Mouse (Mus musculus) heart, postnatal 4 days (tissue): ENCODE data around the gene Ccdc36. TPM values are rescaled to one million over a fixed set of nuclear protein-coding genes. Genes with fewer than 3 reads are reported as not detected.

Source experiments
- DNase-seq: peaks from one replicate; pipeline ENCODE4 v3.0.0; 2021
- total RNA-seq, 2 experiments: library from RNA; stranded (reverse); gene quantifications; 2 replicates each; pipeline ENCODE4 v1.2.3; 2021

Gene Ccdc36
- total RNA-seq, 2 experiments from 2014 or later: 0.10 to 0.11 TPM

DNA sequence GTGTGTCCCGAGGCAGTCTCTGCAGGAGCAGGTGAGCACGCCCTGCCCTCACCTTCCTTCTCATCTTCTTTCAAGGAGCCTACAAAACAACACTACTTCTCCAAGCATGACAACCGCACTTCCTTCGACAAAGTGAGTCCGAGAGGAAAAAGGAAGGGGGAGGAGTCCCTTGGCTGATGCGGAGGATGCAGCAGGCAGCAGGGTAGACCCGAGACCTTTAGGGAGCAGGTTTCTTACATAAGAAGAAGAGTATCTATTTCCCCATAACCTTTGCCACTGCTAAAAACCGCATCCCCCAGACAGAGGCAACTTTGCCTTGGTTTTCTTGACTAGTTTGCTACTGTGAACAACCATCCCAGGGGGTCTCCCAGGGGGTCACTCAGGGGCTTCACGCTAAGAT lies 16.8 kb upstream of the Ccdc36 start:
- no peak for DNase-seq

DNA sequence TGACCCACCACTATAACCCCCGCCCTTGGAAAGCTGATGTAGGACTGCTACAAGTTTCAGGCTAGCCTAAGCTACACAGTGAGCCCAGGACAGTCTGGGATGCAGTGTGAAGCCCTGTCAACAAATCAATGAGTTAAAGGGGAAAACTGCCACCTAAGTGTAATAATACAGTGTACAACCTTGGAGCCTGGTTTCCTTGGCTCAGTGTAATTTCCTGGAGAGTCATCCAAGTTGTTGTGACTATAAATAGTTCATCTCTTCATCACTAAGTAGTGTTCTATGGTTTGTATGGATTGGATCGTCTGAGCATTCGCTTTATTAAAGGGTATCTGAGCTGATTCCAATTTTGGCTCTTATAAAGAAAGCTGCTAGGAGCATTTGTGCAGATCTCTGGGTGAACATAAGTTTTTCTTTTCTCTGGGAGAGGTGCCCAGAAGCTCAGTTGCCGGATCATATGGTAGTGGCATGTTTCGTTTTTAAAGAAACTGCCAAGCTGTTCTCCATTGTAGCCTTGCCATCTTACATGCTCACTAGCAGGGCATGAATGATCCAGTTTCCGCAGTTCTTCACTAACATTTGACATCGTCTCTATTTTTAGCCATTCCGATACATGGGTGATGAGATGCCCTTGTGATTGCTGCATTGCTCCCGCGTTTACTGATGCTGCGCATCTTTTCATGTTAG lies 13.1 kb upstream of the Ccdc36 start:
- no peak for DNase-seq

DNA sequence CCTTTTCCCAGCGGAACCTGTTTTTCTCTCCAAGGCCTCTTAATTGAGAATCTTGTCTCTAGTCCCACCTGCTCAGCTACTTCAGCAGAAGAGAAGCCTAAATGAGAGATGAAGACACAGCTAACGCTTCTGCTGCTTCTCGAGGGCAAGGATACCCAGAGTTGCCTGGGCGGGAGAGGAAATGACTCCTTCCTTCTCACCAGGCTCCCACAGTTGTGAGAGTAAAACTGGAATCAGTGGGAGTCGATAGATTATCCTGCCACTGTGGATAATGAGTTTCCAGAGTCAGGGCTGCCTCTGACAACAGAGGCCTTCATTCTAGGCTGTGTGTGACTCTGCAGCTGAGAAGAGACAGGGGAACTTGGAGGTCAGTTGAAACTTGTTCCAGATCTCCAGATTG lies 12.2 kb upstream of the Ccdc36 start:
- DNase-seq: no peak

DNA sequence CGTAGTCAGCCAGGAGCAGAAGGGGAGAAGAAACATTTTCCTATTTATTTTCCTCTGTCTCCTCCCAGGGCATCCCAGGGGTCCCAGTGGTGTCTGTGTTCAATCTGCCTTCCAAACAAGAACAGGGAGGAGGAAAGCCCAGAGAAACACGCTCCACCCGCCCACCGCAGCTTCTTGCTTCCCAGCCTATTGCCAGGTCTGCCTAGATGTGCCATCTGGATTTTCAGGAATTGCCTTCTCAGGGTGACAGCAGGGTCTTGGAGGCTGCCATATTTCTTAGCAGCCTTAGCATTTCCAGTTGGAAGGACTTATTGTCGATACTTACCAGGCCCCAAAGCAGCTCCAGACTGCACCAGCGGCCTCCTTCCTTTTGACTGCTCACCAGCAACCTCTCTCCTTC lies 10.9 kb upstream of the Ccdc36 start:
- no peak for DNase-seq

DNA sequence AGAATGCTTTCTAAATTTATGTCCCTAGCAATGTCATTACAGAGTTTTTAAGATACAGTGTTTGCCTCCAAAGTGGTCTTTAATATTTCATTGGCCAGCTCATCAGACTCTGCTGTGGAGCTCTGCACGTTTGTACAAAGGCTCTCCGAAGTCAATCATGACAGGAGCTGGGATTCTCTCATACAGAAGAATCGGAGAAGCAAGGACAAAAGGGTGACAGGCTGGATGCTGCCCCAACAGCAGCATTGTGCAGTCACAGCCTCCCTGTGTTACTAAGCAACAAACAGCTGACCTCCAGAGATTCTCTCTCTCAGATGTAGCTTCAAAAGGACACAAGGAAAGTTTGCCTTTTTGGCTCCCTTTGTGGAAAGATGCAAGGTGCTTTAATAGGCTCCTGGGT lies 7.9 kb upstream of the Ccdc36 start, which contains the start of gene BC048562:
Gene BC048562 (plus strand): TSS at position 301 of the 400 bp plus-strand sequence.
- no peak for DNase-seq

DNA sequence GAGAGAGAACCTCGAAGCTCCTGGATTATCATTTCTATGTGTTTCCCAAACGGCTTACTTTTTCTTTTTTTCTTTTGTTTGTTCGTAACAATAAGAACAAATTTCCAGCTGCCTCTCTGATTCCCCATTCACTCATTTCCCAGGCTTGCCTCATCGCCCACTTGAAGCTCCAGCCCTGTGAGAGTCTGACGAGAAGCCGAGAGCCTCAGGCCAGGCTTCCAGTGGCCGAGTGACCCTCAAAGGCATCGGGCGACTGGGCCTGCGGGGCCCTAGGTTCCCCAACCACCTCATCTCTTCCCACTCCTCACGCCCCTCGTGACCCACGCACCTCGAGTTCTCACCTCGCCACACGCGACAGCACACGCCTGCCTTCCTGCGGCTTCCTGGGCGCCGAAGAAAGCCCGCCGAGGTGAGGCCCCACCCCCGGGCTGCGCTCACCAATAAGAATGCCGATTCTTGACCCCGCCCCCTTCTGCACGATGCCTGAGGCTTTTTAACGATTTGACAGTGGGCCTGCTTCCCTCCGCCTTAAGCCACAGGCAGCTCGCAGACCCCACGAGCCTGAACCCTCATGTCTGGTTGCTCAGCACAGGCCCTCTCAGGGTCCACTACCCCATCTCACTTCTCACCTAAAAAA lies 3.3 kb upstream of the Ccdc36 start:
- peak; percentile 22 for DNase-seq

DNA sequence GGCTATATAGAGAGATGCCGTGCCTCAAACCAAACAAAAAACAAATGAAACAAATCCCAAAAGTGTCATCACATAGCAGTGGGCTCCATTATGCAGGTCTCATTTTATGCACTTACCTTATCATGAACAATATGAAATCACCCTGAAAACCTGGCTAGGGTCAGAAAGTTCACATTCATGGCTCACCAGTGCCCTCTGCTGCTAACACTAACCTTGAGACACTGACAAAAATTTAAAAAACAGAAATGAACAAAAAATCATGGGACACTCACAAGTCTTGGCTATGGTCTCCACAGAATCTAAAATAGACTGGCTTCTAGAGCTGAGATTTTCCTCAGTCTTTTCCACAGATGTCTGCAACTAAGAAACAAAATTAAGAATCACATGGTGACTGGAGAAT lies 16.1 kb downstream of the Ccdc36 start:
- DNase-seq: peak; percentile 40

DNA sequence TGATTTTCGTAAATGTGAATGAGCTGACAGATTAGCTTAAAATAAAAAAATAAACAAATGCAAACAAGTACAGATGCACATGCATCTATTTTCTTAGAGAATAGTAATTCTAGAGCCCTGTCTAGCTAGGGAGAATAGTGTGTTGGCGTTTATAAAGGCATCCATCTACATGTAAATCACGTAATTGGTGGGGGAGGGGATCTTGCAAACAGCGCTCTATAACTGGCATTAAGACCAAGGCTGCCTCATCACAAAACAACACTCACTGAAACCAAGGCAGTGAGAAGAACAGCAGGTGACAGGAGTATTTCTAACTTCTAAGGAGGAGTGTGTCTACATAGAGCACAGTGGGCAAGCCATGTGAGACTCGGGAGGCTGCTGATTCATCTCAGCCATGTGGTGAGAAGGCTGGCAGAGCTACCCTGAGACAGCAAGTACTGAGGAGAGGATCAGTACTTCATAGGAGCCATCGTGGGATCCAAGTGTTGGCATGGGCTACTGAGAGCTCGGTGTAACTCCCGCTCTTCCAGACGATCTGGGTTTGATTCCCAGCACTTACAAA lies 16.8 kb downstream of the Ccdc36 start:
- DNase-seq: no peak

DNA sequence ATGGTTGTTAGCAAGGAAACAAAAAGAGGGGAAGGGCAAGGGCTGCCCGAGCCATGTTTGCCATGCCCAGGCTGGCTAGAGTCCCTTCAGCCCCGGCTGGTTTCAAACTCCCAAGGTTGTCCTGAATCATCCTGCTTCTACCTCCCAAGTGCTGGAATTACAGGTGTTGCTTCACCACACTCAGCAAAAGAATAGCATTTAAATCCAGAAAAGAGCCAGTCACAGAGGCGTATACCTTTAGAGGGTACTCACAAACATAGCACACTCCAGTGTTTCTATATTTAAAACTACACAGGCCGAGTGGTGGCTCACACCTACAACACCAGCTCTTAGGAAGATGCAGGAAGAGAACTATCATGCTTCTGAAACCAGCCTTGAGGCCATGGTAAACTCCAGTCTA lies 18.7 kb downstream of the Ccdc36 start:
- DNase-seq: no peak

DNA sequence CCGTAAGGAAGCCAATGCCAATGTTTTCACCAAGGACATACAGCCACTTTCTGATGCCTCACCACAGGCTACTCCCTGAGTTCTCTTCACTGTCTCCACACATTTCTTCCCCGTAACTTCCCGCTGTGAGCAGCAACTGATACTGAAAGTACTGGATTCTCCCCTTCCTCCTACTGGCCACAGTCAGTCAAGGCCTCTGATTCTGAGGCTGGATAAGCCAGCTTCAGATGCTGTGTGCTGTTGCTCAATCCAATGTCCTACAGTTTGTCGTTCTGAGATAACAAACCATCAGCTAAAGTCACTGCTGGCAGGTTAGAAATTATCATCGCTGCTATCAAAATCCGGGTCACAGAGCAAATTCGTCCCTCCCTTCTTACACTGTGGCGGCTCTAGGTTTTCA lies 23.8 kb downstream of the Ccdc36 start:
- DNase-seq: no peak

DNA sequence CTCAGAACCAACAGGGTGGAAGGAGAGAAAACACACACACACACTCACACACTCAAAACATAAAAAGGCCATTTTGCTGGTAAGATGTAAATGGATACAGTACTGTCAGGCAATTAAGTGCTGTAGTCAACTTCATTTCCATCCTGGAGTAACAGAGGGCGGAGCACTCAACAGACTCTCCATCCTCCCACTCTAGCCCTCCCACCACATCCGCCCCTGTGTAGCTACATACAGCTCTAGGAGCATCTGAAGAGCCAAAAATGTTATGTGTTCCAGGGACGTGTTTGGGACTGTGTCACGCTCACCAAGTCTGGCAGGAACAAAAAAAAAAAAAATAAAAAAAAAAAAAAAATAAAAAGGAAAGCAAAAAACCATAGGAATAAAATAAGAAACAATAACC lies 25.2 kb downstream of the Ccdc36 start:
- DNase-seq: no peak

DNA sequence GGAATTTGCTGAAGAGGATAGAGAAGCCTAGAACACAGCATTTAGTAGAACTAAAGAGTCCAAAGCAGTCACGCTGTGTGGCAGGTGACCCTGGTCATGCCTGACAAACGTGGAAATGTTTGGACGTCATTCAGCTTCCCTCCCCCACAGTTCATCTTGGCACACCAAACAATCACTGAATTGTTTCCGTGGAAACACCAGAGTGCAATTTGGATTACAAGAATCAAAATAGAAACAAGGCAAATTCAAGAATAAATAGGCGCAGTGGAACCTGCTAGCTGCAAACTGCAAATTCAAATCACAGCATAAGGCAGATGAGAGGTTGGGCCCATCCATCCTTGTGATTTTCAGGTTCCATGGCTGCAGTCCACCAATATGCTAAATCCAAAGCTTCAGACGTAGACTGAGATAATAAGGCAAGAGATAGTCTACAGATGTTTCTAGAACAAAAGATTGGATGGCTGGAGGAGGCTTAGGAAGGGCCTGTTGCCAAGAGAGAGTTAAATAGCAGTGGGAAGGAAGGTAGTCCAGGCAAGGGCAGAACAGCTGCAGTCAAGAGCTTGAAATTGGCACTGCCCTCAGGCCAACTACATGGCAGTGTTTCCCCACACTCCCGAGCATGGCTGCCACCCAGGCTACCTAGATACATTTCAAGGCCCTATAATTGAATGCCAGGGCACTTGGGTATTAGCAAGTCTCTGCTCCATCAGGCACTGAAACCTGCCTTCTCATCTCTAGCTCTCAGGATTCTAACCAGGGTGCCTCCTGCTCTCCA lies 26.9 kb downstream of the Ccdc36 start:
- peak; percentile 40 for DNase-seq

DNA sequence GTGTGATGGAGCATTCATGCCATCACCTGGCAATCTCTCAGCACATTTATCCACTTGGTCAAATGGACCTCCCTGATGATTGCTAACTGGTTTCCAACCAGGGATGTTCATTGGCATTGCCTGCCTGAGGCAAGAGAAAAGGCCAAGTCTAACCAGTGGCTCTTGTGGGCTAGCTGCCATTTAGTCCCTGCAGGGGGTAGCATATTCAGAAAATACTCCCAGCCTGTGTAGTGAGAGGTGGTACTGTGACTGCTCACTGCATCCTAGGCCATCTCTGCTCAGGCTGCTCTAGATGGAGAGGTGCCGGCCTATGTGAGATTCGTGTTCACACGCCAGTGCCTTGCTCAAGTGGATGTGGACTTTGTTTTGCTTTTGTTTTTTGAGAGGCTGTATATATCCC lies 30.0 kb downstream of the Ccdc36 start:
- no peak for DNase-seq

DNA sequence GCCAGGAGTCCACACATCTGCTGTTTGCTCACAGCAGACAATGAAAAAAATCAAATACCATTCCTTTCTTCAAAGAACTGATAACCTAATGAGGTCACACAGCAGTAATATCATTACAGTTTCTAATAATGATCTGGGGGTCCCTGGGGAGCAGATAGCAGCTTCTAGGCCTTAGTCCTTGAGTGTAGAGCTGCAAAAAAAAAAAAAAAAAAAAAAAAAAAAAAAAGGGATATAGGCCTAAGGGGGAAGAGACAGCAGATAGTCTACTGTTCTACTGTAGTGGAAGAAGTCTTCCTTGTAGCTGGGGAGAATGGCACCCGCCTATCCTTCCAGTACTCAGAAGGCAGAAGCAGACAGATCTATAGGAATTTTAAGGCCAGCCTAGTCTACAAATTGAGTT lies 32.9 kb downstream of the Ccdc36 start:
- no peak for DNase-seq

DNA sequence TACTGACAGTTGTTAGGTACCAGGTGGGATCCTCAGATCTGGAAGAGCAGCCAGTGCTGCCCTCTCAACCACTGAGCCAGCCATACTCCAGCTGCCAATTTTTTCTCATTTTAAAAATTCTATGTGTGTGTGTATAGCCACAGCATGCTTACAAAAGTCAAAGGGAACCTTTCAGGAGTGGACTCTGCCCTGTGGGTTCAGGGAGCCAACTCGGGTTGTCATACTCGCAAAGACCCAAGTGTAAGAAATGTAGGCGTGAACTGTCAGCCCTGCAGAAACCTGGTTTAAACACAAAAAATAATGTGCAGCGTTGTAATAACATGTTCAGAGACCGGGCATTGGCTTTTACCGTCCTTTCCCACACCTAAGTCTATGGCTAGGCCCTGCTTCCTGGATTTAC lies 34.1 kb downstream of the Ccdc36 start:
- DNase-seq: no peak

DNA sequence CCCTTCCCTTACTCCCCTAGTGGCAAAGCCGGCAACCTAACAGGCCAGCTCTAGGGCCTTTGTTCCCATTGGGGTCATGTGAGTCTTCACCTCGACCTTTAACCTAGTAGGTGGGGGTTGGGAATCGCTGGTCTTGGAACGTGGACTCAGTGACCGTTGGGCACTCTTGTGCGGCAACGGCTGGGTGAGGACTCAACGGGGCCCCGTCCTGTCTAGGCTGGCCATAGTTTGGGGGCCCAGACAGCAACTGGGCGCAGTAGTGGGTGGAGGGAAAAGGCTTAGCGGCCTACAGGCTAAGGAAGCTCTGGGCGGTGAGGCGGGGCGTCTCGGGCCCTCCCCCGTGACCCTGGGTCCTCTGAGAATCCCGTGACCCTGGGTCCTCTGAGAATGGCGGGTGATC lies 35.6 kb downstream of the Ccdc36 start, which contains the start of gene 1700102P08Rik:
Gene 1700102P08Rik (plus strand): TSS at position 130 of the 400 bp plus-strand sequence.
- no peak for DNase-seq

DNA sequence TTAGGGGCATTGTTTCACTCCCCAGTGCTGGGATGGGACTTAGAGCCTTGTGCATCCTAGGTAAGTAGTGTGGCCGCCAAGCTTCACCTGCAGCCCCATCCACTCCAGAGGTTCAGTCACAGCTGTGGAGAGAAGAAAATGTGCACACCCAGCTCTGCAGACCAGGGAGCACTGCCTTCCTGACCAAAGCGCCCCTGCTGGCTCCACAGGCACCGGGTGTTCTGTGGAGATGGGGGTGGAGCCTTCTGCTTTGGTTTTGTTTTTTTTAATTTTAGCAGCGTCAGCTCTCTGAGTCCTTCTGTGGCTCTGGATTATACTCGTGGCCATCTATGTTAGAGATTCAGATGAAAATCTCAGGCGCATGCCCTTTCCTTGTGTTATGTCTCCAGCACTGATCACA lies 39.1 kb downstream of the Ccdc36 start:
- no peak for DNase-seq

DNA sequence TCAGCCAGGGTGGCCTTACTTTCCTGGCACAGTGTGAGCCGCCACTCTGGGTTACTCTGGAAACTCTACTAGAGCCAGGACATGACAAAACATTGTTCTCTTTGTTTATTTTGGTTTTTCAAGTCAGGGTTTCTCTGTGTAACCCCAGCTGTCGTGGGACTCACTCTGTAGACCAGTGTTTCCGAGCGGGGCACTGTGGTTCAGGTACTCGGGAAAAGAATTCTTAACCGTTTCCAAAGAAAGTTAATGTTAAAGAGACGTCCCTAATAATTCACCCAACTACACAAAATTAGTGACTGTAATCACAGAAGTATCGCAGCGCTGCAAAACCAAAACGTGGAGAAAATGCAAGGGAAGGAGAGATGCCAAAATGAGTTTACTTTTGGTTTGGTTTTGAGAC lies 39.7 kb downstream of the Ccdc36 start:
- no peak for DNase-seq

DNA sequence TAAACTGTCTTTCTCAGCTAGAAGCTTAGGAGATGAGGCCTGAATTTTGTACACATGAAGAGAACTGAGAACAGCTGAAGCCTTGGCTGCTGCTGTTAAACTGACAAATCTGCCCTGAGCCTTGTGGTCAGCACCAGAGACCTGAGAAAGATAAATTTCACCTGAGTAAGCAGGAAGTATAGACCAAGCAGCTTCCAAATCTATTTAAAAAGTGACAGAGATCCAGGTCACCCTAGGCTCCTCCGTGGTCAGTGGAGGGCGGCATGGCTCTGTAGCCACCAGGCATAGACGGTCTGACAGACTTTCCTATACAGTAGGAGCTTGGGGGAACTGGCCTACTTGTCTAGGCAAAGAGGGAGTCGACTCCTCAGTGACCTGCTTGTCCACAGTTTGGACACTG lies 41.5 kb downstream of the Ccdc36 start:
- no peak for DNase-seq

DNA sequence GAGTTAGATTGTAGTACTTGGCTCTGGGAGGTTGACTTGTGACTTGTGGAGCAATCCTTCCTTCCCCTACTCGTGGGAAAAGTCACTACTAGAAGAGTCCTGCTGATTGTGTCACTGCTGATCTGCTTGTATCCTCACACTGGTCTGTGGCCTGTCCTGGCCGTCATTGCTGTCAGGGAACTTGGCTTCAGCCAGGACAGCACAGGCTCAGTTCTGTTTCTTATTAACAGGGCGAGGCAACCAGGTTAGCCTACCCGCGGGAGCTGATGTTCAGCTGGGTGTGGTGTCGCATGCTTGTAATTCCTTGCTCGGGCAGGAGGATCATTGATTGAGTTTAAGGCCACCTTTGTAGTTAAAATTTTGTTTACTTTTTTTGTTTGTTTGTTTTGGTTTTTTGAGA lies 43.3 kb downstream of the Ccdc36 start:
- DNase-seq: no peak

DNA sequence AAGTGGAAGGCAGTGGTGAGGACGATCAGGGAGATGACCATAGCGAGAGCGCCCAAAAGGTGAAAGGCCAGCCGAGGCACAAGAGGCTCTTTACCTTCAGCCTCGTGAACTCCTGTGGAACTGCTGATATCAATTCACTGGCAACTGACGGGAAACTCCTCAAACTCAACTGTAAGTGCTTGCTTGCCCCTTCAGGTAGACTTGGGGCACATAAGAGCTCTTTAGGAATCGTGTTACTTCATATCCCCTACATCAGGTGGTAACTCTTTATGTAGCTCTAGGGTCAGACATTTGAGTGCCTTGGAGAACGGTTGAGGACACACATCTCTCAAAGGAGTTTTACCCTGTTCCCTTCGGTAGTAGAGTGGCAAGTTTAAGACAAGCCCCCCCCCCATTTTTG lies 46.9 kb downstream of the Ccdc36 start:
- DNase-seq: no peak

DNA sequence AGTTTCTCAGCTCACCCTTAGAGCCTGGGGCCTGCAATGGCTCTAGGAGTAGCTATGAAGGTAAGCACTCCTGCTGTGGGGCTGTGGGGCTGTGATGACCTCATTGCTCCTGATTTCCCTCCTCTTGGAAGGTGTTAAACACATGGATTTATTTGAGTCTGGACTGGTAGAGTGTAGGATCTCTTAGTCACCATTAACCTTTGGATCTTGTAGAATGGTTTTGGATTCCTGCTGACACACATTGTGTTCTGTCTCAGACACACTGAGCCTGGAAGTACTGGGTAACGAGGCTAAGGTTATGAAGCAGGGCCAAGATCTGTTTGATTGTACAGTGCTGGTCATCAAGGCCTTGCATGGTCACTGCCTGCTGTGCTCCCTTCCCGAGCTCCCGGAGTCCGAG lies 49.0 kb downstream of the Ccdc36 start:
- no peak for DNase-seq

DNA sequence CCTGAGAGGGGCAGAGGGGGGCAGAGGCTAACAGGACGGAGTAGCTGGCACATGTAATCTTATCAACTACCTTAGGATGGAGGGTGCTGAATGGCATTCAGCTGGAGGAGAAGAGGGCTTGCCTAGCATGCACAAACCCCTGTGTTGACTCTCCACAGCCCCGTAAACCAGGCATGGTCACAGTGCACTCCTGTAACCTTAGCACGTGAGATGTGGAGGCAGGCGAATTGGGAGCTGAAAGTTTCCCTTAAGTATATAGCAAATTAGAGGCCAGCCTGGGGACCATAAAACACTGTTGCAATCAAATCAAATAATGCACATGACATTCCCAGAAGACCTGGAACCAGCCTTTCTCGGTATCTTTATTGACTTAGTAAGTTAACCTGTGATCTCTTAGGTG lies 49.5 kb downstream of the Ccdc36 start:
- DNase-seq: no peak
